Mouse (Mus musculus): ENCODE results near the gene Znrf1.
A peak's percentile ranks its signal among the peaks of the same experiment; 100 is the strongest.

Gene Znrf1

DNA sequence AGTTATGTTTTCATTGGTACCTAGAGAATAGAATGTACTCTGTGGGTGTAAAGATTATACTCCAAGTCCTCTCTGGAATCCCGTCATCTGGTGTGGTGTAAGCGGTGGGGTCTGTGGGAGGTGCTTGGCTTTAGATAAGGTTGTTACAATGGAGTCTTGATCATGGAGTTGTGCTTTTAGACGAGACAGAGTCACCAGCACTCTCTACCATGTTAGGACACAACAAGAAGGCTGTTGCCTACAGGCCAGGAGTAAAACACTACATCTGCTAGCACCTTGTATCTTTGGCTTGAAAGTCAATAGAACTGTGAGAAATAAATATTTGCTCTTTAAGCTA lies 60.6 kb downstream of the Znrf1 start:
- DNase-seq (ENCODE audit: low spot score in 2 of 2) = no peak

DNA sequence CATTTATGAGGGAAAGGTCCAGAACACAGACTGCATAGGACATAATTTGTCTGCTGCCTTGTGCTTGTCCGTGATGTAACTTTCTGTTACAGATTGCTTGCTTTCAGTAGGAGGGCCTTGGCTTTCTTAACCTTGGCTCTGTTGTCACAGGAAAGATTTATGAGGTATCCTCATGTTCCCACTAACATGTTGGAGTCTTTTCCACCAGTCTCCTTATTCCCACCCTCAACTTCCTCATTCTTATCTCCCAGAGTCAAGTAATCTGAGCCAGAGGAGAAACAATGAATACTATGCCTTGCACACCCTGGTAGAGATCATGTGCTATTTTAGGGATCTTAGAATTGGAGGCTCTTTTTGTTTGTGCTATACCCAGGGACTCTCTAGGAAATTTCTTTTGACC lies 61.4 kb downstream of the Znrf1 start:
- DNase-seq (ENCODE audit: low spot score in 2 of 2) = no peak

DNA sequence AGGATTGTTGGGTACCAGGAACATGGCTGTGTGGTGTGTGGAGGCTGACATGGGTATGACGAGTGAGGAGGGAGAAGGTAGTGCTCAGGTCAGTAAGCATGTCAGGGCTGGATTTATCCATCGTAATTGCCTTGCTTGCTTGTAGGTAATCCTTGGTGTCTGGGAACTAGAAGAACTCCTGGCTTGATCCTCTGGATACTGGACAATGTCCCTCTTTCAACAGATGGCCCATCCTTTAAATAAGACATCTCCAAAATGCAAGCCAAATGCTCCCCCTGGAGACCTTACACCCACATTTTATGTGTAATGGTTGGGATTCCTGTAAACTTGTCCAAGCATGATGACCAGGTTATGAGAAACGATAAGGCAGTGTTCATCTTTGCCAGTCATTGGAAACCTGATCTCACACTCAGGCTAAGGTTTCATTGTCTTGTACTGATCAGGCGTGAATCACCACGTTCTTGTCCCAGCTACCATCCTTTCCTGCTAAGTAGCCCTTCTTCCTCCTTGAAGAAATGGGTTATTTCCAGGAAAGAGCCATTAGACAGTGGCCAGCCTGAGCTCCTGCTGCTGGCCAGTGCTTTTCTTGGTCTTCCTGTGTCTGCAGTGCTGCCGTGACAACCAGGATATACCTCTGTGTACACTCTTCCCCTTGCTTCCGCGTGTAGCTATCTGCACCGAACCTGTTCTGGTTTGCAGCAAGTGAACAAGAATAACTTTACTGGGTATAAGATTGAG lies 64.0 kb downstream of the Znrf1 start:
- DNase-seq (ENCODE audit: low spot score in 2 of 2) = no peak

DNA sequence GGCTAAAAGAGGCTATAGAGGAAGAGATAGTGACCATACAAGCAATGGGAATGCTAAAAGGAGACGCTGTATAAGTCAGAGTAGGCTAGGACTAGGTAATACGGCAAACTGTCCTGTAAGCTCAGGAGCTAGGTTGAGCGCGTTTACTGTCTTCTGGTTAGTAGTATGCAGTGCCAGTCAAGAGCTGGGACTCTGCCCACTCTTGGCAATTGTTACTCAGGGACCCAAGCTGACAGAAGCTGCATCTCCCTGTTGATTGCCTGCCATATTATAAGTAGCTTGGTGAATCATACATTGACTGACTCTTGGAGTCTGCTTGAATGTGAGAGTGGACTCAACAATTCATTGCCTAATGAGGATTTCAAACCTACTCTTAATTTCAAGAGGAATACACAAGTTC lies 66.2 kb downstream of the Znrf1 start:
- DNase-seq (ENCODE audit: low spot score in 2 of 2) = no peak

DNA sequence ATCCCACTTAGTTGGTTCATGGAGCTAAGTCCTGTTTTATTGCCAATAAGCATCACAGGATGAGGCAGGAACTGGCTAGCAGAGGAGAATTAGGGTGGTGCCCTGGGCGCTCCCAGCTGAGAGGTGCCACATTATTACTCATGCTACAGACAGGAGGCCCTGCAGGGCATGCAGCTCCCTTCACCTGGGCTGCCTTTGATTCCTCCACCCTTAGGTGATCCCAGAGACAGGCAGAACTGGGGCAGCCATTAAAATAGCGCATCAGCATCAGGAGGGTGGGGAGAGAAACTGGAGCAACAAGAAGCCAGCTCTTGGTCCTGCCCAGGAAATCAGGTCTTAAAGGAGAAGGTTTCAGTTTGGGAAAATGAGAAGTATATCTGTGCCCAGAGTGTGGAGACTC lies 69.1 kb downstream of the Znrf1 start:
- no peak for DNase-seq (ENCODE audit: low spot score in 2 of 2)

DNA sequence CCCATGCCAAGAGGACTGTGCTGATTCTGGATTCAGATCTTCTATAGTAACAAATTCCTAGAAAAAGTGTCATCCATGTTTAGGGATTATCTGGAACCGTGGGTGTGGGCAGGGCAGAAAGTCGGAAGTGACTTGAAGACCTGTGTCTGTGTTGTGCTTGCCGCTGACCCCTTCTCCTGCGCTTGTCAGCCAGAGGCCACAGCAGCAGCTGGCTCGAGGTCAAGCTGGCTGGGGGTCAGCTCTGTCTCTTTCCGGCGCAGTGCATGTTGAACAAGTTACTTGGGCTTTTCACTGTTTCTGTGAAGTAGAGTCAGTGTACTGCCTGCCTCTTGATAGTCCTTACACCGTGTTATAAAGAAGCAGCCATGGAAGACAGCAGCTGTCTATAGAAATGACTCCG lies 71.1 kb downstream of the Znrf1 start:
- no peak for DNase-seq (ENCODE audit: low spot score in 2 of 2)

DNA sequence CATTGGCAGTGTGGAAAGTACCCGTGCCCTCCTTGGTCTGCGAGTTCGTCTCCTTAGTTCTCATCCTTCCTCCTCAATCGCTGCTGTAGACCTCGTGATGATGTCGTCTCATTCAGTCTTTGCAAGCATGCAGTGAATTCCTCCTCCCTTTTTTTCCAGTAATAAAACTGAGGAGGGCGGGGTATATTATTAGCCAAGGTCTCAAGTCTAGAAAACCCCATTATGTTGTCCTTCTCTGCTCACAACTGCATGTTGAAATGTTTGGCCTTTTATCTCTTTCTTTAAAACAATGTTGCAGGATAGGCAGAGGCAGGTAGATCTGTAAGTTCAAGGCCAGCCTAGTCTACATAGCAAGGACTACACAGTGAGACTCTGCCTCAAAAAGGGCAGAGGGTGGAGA lies 71.5 kb downstream of the Znrf1 start:
- DNase-seq (ENCODE audit: low spot score in 2 of 2) = no peak

DNA sequence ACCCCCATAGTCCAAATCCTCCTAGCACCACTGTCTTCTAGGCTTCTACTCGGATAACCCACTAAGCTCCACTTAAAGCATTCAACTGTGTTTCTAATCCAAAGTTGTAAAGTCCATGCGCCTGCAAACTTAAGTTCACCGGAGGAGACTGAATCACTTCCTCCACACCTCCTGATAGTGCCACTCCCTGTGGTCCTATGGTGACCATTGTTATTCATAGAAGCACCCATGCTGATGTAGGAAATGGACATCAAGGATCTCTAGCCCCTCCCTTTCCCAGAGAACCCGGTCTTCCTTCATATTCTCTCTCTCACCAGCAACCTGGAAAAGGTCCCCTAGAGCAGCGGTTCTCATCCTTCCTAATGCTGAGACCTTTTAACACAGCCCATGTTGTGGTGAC lies 77.3 kb downstream of the Znrf1 start:
- no peak for DNase-seq (ENCODE audit: low spot score in 2 of 2)

DNA sequence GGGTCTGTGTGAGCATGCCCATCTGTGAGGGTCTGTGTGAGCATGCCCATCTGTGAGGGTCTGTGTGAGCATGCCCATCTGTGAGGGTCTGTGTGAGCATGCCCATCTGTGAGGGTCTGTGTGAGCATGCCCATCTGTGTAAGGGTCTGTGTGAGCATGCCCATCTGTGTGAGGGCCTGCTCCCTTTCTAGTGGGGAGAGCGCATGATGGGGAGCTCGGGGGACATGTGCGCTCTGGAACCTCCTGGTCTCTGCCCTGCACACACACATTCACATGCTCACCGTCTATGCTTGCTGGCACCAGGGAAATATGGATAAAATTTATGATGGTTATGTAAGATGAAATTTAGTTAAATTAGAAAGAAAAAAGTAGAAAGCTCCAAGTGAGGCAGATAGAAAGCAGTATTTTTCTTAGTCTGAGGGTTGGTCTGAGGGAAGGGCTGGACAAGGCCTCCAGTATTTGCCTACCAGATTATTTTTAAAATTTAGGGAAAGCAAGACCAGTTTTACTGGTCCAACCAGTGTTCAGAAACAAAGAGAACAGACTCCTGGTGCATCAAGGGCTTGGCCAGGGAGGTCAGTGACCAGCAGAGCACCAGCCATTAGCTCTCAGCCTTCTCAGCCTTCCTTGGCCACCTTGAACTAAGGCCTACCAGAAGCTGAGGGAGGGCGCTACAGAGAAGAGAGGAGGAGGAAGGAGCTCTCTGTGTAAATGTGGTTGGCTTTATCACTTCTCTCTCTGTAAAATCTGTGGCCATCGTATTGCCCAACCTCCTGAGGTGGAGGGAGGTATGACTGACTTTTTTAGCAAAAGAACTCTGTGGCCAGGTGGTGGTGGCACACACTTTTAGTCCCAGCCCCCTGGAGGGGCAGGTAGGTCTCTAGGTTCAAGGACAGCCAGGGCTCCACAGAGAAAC lies 79.1 kb downstream of the Znrf1 start:
- DNase-seq (ENCODE audit: low spot score in 2 of 2) = no peak

DNA sequence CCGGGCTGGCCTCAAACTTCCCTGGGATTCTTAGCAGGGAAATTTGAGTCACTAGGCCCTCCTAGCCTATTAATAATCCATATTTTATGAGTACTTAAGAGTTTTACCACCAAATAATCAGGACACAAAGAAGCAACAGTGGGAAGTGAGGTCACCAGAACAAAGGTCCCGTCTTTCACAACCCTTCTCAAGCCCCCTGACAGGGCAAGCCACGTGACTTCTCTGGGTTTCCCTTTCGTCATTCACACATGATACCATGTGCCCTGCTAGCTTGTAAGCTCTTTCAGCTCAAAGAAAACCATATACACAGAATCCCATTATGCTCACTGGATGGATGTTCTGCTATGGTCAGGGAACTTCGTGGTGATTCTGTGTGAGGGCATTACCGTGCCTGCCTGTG lies 81.9 kb downstream of the Znrf1 start:
- no peak for DNase-seq (ENCODE audit: low spot score in 2 of 2)

DNA sequence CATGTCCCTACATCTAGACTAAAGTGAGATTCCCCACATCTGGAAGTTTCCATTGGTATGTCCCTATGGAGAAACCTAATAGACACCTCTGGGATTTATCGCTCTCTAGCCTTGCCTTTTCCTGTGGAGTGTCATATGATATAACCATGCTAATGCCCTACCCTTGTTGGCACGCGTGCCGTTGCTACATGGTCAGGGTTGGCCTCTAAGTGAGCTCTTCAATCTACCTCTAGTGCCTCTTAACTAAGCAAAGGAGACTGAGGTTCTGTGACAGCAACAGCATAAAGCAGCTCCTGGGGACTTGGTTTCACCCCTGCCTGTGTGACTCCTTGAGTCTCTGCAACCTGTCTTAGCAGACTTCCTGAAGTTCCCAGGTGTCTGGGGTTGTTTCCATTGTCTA lies 82.4 kb downstream of the Znrf1 start:
- no peak for DNase-seq (ENCODE audit: low spot score in 2 of 2)

DNA sequence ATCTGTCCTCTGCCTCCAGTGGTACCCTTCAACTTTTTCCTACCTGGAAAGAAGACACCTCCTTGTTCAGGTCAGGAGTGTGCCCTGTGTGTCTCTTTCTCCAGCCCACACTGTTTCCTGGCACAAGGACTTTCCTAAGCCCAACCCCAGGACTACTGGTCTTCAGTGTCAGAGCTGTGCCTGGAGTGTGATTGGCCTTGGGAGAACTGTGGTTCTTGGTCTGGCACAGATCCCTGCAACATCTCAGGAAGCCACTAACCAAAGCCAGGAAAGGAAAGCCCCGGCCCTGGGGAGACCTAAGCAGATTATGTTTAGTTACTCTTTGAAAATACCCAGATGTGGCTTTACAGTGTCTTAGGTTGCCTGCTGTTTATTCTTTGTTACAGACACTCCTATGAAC lies 84.0 kb downstream of the Znrf1 start:
- DNase-seq (ENCODE audit: low spot score in 2 of 2) = no peak

DNA sequence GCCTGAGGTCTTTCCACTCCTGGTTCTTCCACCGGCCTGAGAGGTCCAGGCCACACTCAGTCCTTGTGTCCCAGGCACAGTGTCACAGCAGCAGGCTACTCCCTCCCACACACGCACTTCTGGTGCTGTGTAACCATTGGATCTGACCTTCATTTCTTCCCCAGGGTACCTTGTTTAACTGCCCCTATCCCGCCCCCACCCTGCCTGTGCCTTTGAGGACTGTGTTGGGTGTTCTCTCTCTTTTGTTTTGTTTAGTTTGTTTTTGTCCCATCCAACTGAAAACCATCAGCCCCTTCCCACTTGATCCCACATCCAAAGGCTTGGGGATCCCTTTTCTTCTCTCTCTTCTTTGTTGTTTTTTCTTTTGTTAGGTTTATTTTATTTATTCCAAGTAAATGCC lies 86.2 kb downstream of the Znrf1 start:
- DNase-seq (ENCODE audit: low spot score in 2 of 2) = no peak

DNA sequence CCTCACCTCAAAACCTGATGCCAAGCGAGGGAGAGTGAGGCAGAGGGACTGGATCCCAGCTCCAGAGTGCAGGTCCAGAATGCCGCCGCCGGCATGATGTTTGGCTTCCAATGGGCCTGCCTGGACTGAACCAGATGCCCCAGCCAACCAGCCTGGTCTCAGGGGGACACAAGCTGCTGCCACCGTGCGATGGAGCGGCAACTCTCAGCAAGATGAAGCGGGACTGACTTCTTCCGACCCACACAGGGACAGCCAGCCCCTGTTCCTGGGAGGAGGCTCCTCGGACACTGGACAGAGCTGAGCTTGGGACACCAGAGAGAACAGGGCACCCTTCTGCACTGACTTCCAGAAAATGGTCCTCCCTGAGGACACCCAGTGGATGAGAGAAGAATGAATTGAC lies 86.7 kb downstream of the Znrf1 start:
- peak in 1 of 2 experiments; percentile 63 for DNase-seq (ENCODE audit: low spot score in 2 of 2)

DNA sequence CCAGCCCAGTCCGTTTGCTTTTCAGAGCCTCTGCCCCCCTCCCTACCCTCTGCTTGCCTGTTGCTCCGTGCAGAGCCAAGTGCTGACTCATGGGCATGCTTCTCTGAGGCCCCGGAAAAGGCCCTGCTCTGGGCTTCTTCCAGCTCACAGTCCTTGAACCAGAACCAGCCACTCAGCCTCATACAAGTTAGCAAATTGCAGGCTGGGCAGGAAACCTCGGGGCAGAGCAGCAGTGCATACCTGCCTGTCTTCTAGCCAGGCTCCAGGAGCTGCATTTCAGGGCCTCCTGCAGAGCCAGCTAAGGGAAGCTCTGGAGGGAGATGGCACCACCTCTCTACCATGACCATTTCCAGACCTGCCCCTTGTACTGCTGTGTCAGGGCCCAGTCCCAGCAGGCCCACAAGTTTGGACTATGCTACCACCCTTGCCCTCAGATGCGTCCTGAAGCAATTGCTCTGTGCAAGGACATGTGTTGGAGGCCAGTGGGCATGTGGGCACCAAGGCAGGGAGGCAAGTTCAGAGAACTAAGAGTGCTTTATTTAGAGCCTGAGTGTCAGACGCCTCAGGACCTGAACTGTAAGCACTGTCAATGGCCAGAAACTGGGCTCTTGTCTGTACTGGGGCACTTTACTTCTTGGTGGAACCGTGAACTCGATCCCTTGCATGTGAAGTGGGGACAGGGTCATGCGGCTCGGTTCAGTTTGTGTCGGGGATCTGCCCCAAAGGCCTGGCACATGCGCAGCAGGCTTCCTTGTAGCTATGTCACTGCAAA lies 88.4 kb downstream of the Znrf1 start:
- DNase-seq (ENCODE audit: low spot score in 2 of 2) = peak in 1 of 2 experiments; percentile 61

DNA sequence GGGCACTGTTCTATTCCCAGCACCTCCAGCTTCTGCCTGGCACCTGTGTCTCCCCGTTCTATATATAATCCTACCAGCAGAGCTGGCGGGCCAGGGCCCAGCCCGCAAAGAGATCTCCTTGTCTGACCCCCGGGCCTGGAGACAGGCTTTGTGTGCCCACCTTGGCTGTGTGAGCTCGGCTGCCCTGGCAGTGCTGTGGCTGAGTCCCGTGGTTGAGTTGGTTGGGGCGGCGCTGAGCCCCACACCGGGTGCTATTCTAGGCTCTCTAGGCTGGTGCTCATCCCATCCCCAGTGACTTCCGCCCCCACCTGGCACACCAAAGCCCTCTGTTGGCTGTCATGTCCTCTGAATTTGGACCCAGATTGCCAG lies 88.9 kb downstream of the Znrf1 start:
- peak in 1 of 2 experiments; percentile 61 for DNase-seq (ENCODE audit: low spot score in 2 of 2)

DNA sequence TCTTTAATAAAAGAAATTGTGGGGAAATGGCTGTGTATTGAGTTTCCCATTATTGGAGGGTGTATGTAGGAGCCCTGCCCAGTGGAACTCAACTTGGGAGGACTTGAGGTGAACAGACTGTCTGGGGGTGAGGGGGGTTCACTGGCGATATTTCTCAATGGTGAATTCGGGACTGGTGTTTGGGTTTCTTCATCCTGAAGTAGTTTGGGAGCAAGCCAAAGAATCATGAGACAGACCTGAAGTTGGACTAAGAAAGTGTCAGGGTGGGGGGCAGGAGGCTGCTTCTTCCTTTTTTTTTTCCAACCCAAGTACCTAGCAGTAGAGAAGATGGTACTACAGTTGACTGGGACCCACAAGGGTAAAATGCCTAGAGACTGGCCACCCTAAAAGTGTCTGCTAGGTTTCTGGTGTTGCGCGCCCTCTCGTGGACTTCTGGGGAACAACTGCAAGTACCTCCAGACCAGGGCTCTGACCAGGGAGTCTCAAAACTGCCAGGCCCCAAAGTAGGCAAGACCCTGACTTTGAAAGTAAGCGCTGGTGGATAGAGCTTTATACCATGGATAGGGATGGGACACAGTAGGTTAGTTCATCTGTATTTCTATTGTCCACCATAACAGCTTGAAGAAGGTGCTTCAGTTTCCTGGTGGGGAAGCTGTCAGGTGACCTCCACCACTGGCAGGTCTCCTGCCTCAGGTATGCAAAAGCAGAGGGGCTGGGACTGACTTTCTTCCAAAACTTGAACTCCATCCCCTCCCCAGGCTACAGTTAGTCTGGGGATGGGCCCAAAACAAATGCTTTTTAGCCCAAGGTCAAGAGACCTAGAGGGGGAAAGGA lies 90.0 kb downstream of the Znrf1 start:
- DNase-seq (ENCODE audit: low spot score in 2 of 2) = peak; percentile 70 to 89

DNA sequence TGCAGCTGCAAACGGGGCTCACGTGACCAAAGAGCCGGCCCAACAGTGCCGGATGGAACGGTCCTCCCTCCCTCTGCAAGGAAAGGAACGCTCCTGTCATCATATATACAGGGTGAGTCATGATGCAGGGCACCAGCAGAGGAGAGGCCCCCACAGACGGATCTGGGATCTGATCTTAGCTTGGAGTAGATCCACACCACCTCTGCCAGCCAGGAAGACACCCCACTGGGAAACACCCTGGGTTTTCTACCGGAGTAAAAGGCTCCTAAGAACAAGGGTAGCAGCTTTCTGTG lies 90.6 kb downstream of the Znrf1 start:
- no peak for DNase-seq (ENCODE audit: low spot score in 2 of 2)

DNA sequence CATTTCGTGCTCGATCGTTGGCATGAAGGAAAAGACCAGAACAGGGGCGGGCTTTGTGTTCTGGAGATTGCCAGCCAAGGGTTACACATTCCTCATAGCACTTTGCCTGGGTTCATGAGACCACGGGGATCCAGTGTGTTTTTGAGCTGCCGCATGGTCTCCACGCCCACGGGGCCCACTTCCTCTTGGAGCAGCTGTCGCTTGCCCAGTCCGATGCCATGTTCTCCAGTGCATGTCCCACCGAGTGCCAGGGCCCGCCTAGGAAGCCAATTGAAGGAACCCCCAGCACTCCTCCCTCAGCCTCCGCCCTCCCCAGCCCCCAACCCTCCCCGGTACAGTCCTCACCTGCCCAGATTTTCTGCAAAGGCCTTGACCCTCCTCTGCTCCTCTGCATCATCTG lies 91.0 kb downstream of the Znrf1 start:
- DNase-seq (ENCODE audit: low spot score in 2 of 2) = peak in 1 of 2 experiments; percentile 63

DNA sequence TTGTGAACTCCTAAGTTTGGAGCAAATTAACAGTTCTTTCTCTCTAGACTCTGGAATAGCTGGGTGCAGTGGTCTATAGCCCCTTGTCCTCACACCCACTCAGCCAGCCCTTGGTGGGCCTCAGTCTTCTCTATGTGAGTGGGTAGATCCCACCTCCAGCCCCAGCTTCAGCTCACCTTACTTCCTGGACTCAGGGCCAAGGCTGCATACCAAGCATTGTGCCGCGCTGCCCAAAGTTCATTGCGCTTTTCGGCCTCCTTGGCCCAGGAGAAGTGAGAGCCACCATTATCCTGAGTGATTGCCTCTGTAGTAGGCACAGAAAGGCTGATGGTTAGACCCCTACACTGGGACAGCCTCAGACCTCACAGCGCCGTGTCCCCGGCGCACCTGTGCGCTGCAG lies 92.0 kb downstream of the Znrf1 start:
- DNase-seq (ENCODE audit: low spot score in 2 of 2) = no peak

DNA sequence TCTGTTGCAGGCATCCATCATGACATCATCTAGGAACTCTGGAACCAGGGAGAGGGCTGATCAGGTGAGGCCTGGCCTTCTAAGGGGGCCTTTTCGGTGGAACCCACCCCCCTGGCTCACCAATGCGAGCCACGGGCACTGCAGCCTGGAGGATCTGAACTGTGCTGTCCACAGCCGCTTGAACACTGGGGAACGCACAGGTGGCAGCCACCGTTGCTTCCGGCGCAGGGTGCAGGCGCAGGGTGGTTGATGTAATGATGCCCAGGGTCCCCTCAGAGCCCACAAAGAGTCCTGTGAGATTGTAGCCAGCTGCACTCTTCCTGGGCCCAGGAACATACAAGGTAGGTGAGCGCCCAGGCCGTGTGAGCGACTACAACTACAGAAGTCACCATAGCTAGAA lies 92.5 kb downstream of the Znrf1 start:
- DNase-seq (ENCODE audit: low spot score in 2 of 2) = peak in 1 of 2 experiments; percentile 62

Data from spleen, postnatal 4 days (tissue).